Mouse (Mus musculus) thymus, adult 2 months (tissue): ENCODE results near the gene Il10ra. TPM values are rescaled to one million over a fixed set of nuclear protein-coding genes. Genes with fewer than 3 reads are reported as not detected.

Experiments
- DNase-seq: peaks from one replicate; pipeline ENCODE4 v3.0.0; 2021
- H3K27ac ChIP-seq: fragments of 200-500 bp; 2 replicates; pipeline ENCODE4 v1.5.1; 2012; ENCODE audit warnings: low read length, control low read depth; ENCODE audit not compliant: control insufficient read depth, insufficient read depth
- H3K27me3 ChIP-seq: fragments of 200-500 bp; 2 replicates; pipeline ENCODE4 v1.6.1; 2012; ENCODE audit warnings: mild to moderate bottlenecking, low read length, moderate library complexity, mixed read lengths; ENCODE audit not compliant: control insufficient read depth, insufficient read depth
- H3K36me3 ChIP-seq: fragments of 200-500 bp; 2 replicates; pipeline ENCODE4 v1.6.1; 2012; ENCODE audit warnings: mild to moderate bottlenecking, low read length, moderate library complexity; ENCODE audit not compliant: control insufficient read depth, insufficient read depth
- H3K4me1 ChIP-seq: fragments of 200-500 bp; replicated peaks from 2 replicates; pipeline ENCODE4 v1.6.1; 2012; ENCODE audit warnings: low read length; ENCODE audit not compliant: control insufficient read depth, insufficient read depth
- H3K4me3 ChIP-seq: fragments of 200-500 bp; 2 replicates; pipeline ENCODE4 v1.5.1; 2012; ENCODE audit warnings: mild to moderate bottlenecking, low read length, control low read depth, moderate library complexity; ENCODE audit not compliant: control insufficient read depth, insufficient read depth
- CTCF ChIP-seq: fragments of 200-500 bp; IDR thresholded peaks from 2 replicates; pipeline ENCODE4 v1.5.1; 2012; ENCODE audit warnings: mild to moderate bottlenecking, control low read depth, low read length, moderate library complexity, borderline replicate concordance; ENCODE audit not compliant: control insufficient read depth, poor library complexity, insufficient read depth; ENCODE audit errors: extremely low read depth
- POLR2A ChIP-seq: fragments of 200-500 bp; IDR thresholded peaks from 2 replicates; pipeline ENCODE4 v1.6.1; 2012; ENCODE audit warnings: mild to moderate bottlenecking, low read length, control low read depth, moderate library complexity; ENCODE audit not compliant: control insufficient read depth, poor library complexity, insufficient read depth; ENCODE audit errors: extremely low read depth
- WGBS: fragments of 180-500 bp; shearing (Covaris S2); methylation state at CpG from one replicate; pipeline ENCODE4 v1.1.7; 2018; 5-methylcytosine and 5-hydroxymethylcytosine counted together
- polyA plus RNA-seq: library from polyadenylated mRNA; depleted of rRNA; stranded (reverse); fragments of >200 nt; gene quantifications from 2 replicates; pipeline ENCODE4 v1.2.3, GENCODE M21; 2012; rRNA removed

Gene Il10ra
- 23.9 and 36.8 TPM in 2 replicates for polyA plus RNA-seq

DNA sequence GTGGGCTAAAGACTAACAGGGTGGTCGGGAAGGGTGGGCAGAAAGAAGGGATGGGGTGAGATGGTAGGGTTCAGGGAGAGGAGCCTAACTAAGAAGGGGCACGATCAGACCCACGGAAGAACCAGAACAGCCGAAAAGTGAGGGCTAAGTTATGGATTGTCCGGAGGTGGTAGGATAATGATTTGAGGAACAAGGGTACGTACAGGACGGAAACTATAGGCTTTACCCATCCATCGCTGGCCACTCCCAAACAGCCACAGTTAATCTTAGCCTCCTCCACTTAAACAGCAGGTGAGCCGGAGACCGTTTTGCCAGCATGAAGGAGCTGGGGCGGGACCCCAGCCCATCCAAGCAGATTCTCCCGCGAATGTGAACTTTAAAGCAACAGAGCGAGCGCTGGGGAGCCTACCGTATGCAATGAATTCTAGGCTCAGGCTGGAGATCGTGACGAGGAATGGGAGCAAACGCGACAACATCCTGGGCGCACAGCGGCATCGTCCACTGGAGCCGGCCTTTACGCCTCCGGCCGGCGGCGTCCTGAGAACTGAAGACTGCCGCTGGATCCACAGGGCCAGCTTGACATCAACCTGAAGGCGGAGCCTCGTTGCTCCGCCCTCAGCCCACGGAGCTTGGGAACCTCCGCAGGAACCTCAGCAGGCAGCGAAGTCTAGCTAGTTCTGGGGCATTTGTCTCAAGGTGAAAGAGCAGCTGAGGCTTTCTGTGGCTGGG lies at the start of gene Il10ra:
TSS of gene Il10ra (minus strand) at position 553 of the 729 bp plus-strand sequence.
- no peaks in the 10 kb centered on the region for H3K27me3 ChIP-seq
- H3K4me3 ChIP-seq = peak within 1 kb of the TSS; percentile 76
- TF ChIP-seq CTCF (no peak), POLR2A (0 out of 2 replicates have a peak, but pooled peaks have one; percentile 41)
- peak; percentile 71 for DNase-seq
- peaks cover 37% of the 10 kb centered on the region for H3K4me1 ChIP-seq
- peak within 1 kb of the TSS; percentile 59 for H3K27ac ChIP-seq
- H3K36me3 ChIP-seq = peaks cover 6% of the 10 kb centered on the region; the same call in 1 of the 2 replicates
- 2% methylated on average over 36 of the region's 36 CpGs for WGBS

DNA sequence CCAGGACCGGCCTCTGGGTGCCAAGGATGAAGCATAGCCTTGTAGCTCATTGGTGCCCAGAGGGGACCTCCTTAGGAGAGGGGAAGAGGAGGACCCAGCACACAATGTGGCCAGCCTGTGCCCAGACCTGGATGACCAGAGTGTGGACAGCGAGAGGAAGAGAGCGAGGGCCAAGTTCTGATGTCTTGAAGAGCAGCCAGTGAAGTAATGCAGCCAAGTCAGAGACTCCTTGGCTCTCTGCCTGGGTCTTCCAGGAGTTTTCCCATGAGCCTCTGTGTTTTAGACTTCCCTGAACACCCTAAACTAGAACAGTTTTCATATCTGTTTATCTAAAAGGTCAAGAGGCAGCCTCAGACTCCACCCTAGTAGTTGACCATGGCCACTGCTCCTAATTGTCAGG lies 48.7 kb upstream of the Il10ra start:
- DNase-seq = no peak
- 79% methylated on average over 3 of the region's 3 CpGs for WGBS
- Histone ChIP-seq H3K4me1 (peaks cover 9% of the 10 kb centered on the region), H3K27me3 (no peaks in the 10 kb centered on the region), H3K27ac (no peak overlapping the region), H3K36me3 (no peaks in the 10 kb centered on the region), H3K4me3 (no peak overlapping the region)
- TF ChIP-seq CTCF (no peak), POLR2A (no peak)

DNA sequence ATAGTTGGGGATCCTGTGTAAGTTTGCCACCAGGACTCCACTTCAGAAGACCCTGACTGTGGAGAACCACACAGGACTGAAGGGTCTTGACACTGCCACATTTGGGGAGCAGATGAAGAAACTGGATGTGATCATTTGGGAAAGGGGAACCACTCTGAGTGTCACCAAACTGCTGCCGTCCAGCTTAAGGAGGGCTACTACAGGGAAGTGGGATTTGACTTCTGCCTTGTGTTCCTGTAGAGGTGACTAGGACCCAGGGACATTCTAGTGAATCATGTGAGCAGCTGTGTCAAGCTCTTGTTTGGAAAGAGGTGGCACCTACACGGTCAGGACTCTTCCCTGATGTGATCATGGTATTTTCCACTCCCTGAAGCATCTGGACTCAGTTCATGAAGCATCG lies 45.0 kb upstream of the Il10ra start:
- TF ChIP-seq POLR2A = no peak
- TF ChIP-seq CTCF = no peak
- Histone ChIP-seq H3K4me1 (peaks cover 15% of the 10 kb centered on the region), H3K27me3 (no peaks in the 10 kb centered on the region), H3K27ac (no peak overlapping the region), H3K4me3 (no peak overlapping the region), H3K36me3 (no peaks in the 10 kb centered on the region)
- DNase-seq = no peak
- WGBS = 62% methylated on average over 3 of the region's 3 CpGs

DNA sequence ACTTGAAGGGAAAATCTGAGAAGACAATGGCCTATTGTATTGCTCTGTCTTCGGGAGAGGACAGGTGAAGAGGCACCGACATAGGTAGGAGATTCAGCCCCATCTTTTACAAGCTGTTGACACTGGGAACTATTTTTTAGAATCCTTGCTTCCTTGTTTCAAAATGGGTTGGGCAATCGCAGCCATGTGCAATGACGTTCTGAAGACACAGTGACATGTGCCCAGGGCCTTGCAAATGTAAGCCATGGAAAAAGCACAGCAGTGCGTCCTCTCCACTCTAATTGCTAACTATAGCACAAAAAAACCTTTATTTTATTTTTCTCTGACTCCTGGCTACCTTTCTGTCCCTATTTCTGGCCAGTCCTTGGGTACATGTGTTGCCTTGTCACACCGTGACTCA lies 42.9 kb upstream of the Il10ra start:
- Histone ChIP-seq H3K4me1 (peaks cover 18% of the 10 kb centered on the region), H3K36me3 (no peaks in the 10 kb centered on the region), H3K27ac (no peak overlapping the region), H3K27me3 (no peaks in the 10 kb centered on the region), H3K4me3 (no peak overlapping the region)
- DNase-seq = no peak
- 94% methylated on average over 6 of the region's 6 CpGs for WGBS
- TF ChIP-seq CTCF (no peak), POLR2A (no peak)

DNA sequence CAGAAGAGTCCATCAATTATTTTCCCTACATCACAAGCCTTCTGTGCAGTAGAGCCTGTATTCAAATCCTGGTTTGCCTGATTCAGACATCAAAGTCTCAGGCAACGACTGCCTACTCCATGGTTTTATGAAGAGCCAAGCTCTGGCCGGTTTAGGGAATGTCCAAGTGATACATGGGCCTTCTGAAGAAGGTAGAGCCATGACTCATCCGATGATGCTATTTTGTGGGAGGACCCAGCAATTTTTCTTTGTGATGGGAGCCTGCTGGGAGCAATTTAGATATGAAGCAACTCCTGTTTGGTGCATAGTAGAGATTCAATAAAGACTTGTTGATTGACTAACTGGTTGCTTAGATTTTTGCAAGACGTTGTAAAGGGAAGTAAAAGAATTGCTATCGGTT lies 39.6 kb upstream of the Il10ra start:
- Histone ChIP-seq H3K36me3 (no peaks in the 10 kb centered on the region), H3K27ac (no peak overlapping the region), H3K27me3 (no peaks in the 10 kb centered on the region), H3K4me3 (no peak overlapping the region), H3K4me1 (peaks cover 10% of the 10 kb centered on the region)
- TF ChIP-seq CTCF = no peak
- no peak for TF ChIP-seq POLR2A
- no peak for DNase-seq
- 96% methylated on average over 5 of the region's 5 CpGs for WGBS

DNA sequence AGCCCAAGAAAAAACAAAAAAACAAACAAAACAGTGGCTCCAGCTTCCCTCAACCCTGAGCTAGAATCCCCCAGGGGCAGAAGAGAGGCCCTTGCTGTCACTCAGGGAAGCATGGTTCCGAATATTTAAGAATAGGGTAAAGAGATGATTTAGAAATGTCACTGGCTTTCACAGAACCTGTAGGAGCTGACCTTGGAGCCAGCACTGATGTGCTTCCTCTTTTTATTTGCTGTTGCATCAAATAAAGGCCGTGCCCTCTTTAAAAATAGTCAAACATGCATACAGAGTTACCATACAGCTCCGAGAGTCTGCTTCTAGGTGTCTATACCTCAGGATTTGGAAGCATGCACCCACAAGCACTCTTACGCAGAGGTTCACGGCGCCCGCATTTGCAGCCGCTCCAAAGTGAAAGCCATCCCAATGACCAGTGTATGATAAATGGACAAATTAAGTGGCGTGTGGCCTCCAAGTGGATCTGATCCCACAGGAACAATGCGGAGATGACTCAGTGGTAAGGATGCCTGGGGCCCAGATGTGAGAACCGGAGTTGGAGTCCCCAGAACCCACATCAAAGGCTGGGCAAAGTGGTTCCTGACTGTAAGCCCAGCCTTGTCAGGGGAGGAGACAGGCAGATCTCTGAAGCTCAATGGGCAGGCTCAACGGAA lies 37.9 kb upstream of the Il10ra start:
- no peak for DNase-seq
- no peaks in the 10 kb centered on the region for H3K36me3 ChIP-seq
- TF ChIP-seq POLR2A (no peak), CTCF (no peak)
- H3K4me3 ChIP-seq = no peak overlapping the region
- no peak overlapping the region for H3K27ac ChIP-seq
- H3K27me3 ChIP-seq = no peaks in the 10 kb centered on the region
- 60% methylated on average over 12 of the region's 12 CpGs for WGBS
- peaks cover 8% of the 10 kb centered on the region for H3K4me1 ChIP-seq
